Mouse (Mus musculus) G1E (cell line): ENCODE measurements around the gene Galp. TPM values are rescaled to one million over a fixed set of nuclear protein-coding genes. Genes with fewer than 3 reads are reported as not detected.

Experiments used
- ATAC-seq: 2 replicates; pipeline ENCODE4 v1.8.0; 2016; ENCODE audit warnings: mild to moderate bottlenecking; ENCODE audit not compliant: insufficient number of reproducible peaks, poor library complexity, low FRiP score, severe bottlenecking; ENCODE audit errors: extremely low read depth
- DNase-seq: peaks from one replicate; pipeline ENCODE4 v3.0.0; 2012; ENCODE audit warnings: low spot score
- H3K27me3 ChIP-seq: 2 replicates; pipeline ENCODE4 v1.6.1; 2012; ENCODE audit warnings: mild to moderate bottlenecking, low read length, inconsistent platforms; ENCODE audit not compliant: insufficient read depth
- H3K36me3 ChIP-seq: replicated peaks from 2 replicates; pipeline ENCODE3; 2012; ENCODE audit warnings: mild to moderate bottlenecking, inconsistent platforms
- H3K4me1 ChIP-seq: 2 replicates; pipeline ENCODE4 v1.6.1; 2012; ENCODE audit warnings: low read depth, low read length, inconsistent platforms, mixed read lengths; ENCODE audit not compliant: insufficient read depth
- H3K4me3 ChIP-seq: 2 replicates; pipeline ENCODE4 v1.5.1; 2012; ENCODE audit warnings: low read depth, mild to moderate bottlenecking, inconsistent platforms, low read length, moderate library complexity, mixed read lengths
- H3K9me3 ChIP-seq: replicated peaks from 2 replicates; pipeline ENCODE4 v1.6.1; 2012; ENCODE audit warnings: inconsistent platforms
- CTCF ChIP-seq: IDR thresholded peaks from 2 replicates; pipeline ENCODE4 v1.5.1; 2012; ENCODE audit warnings: low read depth, low read length, inconsistent platforms, mixed read lengths
- GATA1 ChIP-seq: IDR thresholded peaks from 2 replicates; pipeline ENCODE4 v1.6.1; 2012; ENCODE audit warnings: borderline replicate concordance, low read length, inconsistent platforms, mixed read lengths
- GATA2 ChIP-seq: IDR thresholded peaks from 2 replicates; pipeline ENCODE4 v1.6.1; 2012; ENCODE audit warnings: low read depth, low read length, inconsistent platforms, borderline replicate concordance
- POLR2AphosphoS5 ChIP-seq: IDR thresholded peaks from 2 replicates; pipeline ENCODE4 v1.6.1; 2012; ENCODE audit warnings: low read depth, low read length, inconsistent platforms; ENCODE audit not compliant: insufficient replicate concordance
- TAL1 ChIP-seq: conservative IDR thresholded peaks from 2 replicates; pipeline ENCODE4 v1.6.1; 2012; ENCODE audit warnings: low read depth, low read length, inconsistent platforms, mixed read lengths
- polyA plus RNA-seq: library from polyadenylated mRNA; stranded (reverse); fragments of >175 nt; gene quantifications from 2 replicates; pipeline ENCODE4 v1.2.3, GENCODE M21; 2012
- total RNA-seq, 2 experiments: library from RNA; stranded (forward) in 1 of 2; stranded (reverse) in 1 of 2; fragments of 200-1000 nt in 1 of 2; fragments of >200 nt in 1 of 2; fragmentation: Nextera tagmentation in 1 of 2; gene quantifications; 2 replicates each; pipeline ENCODE4 v1.2.3; 2014 to 2017

Gene Galp
- total and polyA plus RNA-seq, 3 experiments, result not detected

DNA sequence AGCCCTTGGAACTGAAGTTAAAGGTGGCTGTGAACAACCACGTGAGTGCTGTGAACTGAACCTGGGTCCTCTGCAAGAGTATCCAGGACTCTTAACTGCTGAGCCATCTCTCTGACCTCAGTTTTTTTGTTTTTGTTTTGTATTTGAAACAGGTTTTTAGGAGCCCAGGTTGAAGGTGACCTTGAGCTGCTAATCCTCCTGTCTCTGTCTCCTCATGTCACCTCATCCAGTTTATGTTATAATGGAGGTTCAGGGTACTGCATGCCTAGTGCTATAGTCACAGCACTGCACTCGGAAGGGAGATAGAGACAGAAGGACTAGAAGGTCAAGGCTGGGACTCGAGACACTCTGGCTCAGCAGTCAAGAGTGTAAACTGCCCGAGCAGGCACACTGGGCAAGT, 34.7 kb upstream of the Galp start:
- ATAC-seq (no peak), DNase-seq (no peak)
- TF ChIP-seq GATA2, result no peak
- no peak for TF ChIP-seq TAL1
- TF ChIP-seq POLR2AphosphoS5, result no peak
- no peak for TF ChIP-seq GATA1
- TF ChIP-seq CTCF, result no peak
- H3K27me3 ChIP-seq, result no peaks in the 10 kb centered on the region
- peaks cover 6% of the 10 kb centered on the region for H3K36me3 ChIP-seq
- no peak overlapping the region for H3K4me3 ChIP-seq
- no peaks in the 10 kb centered on the region for H3K9me3 ChIP-seq
- peaks cover 9% of the 10 kb centered on the region for H3K4me1 ChIP-seq

DNA sequence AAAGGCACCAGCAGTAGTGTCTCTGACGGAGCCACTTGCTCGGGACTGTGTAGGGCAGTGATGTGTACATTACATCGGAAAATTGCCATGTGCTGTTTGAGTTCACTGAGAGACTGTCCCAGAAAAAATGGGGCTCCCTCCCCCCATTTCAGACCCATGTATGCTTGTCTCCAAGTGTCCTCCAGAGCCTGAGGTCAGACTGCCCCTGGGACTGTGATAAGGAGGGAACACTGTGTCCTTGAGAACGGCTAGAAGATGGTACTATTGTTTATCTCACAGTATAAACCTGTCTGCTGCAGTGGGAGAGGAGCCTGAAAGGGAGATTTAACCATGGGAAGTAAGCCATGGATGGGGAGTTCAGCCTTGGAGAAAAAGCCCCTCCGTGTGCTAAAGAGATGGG, 32.2 kb upstream of the Galp start:
- DNase-seq (no peak), ATAC-seq (no peak)
- H3K4me3 ChIP-seq, result no peak overlapping the region
- H3K4me1 ChIP-seq, result no peaks in the 10 kb centered on the region
- H3K9me3 ChIP-seq, result no peaks in the 10 kb centered on the region
- H3K27me3 ChIP-seq, result no peaks in the 10 kb centered on the region
- TF ChIP-seq POLR2AphosphoS5 (no peak), GATA2 (no peak), TAL1 (no peak), GATA1 (no peak), CTCF (no peak)
- H3K36me3 ChIP-seq, result peaks cover 3% of the 10 kb centered on the region

DNA sequence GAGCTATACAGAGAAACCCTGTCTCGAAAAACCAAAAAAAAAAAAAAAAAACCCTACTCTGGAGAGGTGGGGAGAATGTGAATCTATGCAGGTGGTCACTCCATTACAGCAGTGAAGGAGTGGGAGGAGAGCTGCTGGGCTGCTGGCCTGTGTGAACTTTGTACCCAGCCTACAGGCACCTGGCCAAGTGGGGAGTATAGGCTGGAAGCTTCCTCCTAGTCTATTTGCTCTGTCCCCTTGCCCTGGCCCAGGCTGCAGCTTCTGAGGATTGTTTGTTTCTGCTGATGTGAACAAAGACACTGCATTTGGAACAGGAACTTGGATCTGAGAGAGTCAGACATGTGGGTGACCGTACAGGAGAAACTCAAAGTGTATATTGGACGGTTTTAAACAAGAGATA, 27.5 kb upstream of the Galp start:
- Histone ChIP-seq H3K36me3 (peaks cover 5% of the 10 kb centered on the region), H3K27me3 (no peaks in the 10 kb centered on the region), H3K9me3 (no peaks in the 10 kb centered on the region), H3K4me3 (no peak overlapping the region), H3K4me1 (peaks cover 33% of the 10 kb centered on the region)
- no peak for TF ChIP-seq GATA2
- ATAC-seq (no peak), DNase-seq (no peak)

DNA sequence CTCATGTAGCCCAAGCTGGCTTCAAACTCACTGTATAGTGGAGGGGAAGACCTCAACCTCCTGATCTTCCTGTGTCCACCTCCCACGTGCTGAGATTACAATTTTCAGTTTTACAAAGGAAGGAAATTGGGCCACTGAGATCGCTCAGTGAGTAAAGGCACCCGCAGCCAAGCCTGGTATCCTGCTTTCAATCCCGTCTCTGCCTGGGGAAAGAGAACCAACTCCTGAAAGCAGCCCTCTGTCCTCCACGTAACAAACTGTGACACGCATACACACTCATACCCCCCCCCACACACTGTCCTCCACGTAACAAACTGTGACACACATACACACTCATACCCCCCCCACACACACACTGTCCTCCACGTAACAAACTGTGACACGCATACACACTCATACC, 26.5 kb upstream of the Galp start:
- no peak for DNase-seq
- no peak for ATAC-seq
- Histone ChIP-seq H3K27me3 (no peaks in the 10 kb centered on the region), H3K36me3 (peaks cover 14% of the 10 kb centered on the region), H3K9me3 (no peaks in the 10 kb centered on the region), H3K4me1 (peaks cover 35% of the 10 kb centered on the region), H3K4me3 (no peak overlapping the region)
- no peak for TF ChIP-seq GATA2
- no peak for TF ChIP-seq GATA1
- no peak for TF ChIP-seq TAL1
- no peak for TF ChIP-seq POLR2AphosphoS5
- TF ChIP-seq CTCF, result no peak

DNA sequence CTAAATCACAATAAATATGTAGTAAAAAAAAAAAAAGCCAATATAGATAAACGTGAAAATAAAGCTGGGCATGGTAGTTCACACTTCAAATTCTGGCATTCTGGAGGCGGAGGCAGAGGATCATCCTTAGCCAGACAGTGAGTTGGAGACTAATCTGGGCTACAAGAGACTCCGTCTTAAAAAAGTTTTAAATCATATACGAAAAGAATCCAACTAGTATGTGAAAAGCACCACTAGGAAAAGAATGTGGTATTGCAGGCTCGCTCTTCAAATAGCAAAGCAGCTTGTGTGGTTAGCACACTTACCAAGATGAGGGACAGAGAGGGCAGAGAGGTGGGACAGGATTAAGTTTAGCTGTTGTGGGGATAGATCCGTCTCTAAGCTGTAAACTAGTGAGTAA, 26.0 kb upstream of the Galp start:
- Histone ChIP-seq H3K9me3 (no peaks in the 10 kb centered on the region), H3K4me3 (peak overlapping the region; percentile 80; the same call in 1 of the 2 replicates), H3K4me1 (peaks cover 35% of the 10 kb centered on the region), H3K27me3 (no peaks in the 10 kb centered on the region), H3K36me3 (peaks cover 19% of the 10 kb centered on the region)
- no peak for TF ChIP-seq GATA2
- no peak for TF ChIP-seq TAL1
- TF ChIP-seq GATA1, result no peak
- no peak for TF ChIP-seq CTCF
- TF ChIP-seq POLR2AphosphoS5, result no peak
- ATAC-seq, result no peak
- DNase-seq, result no peak

DNA sequence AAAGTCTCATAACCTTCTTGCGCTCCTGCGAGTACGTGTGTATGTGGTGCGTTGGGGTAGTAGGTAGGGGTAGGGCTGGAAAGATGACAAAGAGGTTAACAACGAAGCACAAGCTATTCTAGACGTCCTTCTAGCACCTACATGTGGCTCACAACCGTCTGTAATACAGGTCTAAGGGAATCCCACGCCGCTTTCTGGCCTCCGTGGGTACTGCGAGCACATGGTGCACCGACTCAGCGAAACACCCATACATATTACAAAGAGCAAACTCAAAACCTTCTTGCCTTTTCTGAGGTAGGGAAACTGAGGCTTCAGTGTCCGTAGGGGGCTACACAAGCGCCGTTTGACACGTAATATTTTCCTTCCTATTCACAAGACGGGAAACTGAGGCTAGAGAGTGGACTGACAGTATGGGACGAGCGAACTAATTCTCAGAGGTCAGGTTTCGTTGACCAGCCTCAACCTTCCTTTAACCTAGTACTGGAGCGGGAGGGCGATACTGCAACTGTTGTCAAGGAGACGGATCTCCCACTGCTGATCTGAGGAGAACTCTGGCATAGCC, 25.4 kb upstream of the Galp start:
- no peak for TF ChIP-seq GATA2
- no peak for TF ChIP-seq TAL1
- TF ChIP-seq POLR2AphosphoS5, result no peak
- TF ChIP-seq GATA1, result no peak
- no peak; the same call in 1 of the 2 replicates for TF ChIP-seq CTCF
- no peaks in the 10 kb centered on the region for H3K9me3 ChIP-seq
- DNase-seq, result peak; percentile 41
- peaks cover 35% of the 10 kb centered on the region for H3K4me1 ChIP-seq
- H3K4me3 ChIP-seq, result peak overlapping the region; percentile 80
- peak; percentile 35; the same call in 1 of the 2 replicates for ATAC-seq
- peaks cover 21% of the 10 kb centered on the region for H3K36me3 ChIP-seq
- H3K27me3 ChIP-seq, result no peaks in the 10 kb centered on the region
